Mouse (Mus musculus) testis, postnatal 14 days (tissue): ENCODE data around the gene Aip.

ENCODE experiments used
- DNase-seq: peaks from one replicate; pipeline ENCODE4 v3.0.0; 2021; ENCODE audit warnings: low spot score

Aip gene

DNA sequence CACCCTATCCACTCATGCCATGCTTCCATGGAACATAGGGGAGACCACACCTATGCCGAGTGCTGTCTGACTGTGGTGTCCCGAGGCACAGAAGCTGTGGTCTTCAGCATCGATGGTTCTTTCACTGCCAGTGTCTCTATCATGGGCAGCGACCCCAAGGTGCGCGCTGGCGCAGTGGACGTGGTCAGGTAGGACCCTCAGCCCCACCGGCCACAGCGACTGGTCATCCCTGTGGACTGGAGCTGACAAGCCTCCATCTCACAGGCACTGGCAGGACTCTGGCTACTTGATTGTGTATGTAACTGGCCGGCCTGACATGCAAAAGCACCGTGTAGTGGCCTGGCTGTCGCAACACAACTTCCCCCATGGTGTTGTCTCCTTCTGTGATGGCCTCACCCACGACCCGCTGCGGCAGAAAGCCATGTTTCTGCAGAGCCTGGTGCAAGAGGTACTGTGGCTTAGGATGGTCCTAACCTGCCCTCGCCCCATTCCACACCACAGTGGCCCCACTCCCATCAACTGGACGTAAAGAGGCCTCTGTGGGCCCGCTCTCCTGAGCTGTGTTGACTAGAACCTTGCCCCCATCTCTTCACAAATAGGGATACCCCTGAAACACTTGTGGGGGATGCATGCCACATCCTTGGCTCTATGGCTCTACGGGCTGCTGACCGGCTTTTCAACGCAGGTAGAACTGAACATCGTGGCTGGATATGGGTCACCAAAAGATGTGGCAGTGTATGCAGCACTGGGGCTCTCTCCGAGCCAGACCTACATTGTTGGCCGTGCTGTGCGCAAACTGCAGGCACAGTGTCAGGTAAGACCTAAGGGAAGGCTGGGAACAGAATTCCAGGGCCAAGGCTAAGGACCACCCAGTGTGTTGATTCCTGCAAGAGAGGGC is 13.3 kb downstream of the Aip start:
- no peak for DNase-seq

GRCm38 (mm10) chr19:4108535-4108934 is 17.1 kb downstream of the Aip start:
- DNase-seq, result no peak

DNA sequence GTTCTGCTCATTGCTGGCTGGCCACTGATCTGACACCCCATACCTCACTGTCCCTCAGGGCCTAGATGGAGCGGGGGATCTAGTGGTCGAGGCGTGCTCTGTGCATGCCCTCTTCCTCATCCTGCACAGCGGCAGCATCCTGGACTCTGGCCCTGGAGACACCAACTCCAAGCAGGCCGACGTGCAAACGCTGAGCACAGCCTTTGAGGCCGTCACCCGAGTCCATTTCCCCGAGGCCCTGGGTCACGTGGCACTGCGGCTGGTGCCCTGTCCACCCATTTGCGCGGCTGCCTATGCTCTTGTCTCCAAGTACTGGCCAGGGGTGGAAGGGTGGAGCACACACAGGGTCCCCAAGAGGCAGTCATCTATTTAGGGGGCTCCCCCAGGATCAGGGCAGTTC is 19.0 kb downstream of the Aip start:
- no peak for DNase-seq

- no peak for DNase-seq
Measured at GRCm38 (mm10) chr19:4104675-4105194, 20.9 kb downstream of the Aip start.

- no peak for DNase-seq
Measured at GRCm38 (mm10) chr19:4103792-4104191, 21.9 kb downstream of the Aip start.

- DNase-seq, result no peak
Measured at GRCm38 (mm10) chr19:4103294-4103693, 22.4 kb downstream of the Aip start.

DNA sequence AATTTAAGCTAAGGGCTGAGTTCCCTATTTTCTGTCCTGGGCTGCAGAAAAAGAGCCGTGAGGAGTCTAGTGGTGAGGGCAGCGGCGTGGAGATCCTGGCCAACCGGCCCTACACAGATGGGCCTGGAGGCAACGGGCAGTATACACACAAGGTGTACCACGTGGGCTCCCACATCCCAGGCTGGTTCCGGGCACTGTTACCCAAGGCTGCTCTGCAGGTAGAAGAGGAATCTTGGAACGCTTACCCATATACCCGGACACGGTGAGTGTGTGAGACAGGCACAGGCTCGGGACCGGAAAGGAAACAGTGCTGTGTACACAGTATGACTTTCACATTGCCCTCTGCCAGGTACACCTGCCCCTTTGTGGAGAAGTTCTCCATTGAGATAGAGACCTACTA is 23.0 kb downstream of the Aip start:
- DNase-seq, result no peak

DNA sequence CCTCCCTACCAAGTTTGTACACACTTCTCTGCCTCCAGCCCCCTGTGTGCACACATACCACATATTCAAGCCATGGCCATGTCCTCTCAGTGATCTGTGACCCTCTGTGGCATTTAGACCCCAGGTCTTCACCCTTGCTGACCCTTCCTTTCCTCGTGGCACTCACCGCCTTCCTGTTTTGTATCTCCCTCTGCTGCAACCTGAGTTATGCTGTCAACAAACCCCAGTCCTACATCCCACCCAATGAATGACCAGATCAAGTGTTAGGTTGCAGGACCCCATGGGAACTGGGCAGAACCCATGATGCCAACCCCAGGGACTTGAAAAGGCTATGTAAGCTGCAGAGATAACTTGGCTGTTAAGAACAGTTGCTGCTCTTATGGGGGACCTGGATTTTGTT is 23.6 kb downstream of the Aip start:
- no peak for DNase-seq

- no peak for DNase-seq
Measured at GRCm38 (mm10) chr19:4101466-4101865, 24.2 kb downstream of the Aip start.

- peak; percentile 62 for DNase-seq
Measured at GRCm38 (mm10) chr19:4100718-4101261, 24.9 kb downstream of the Aip start.

- peak; percentile 59 for DNase-seq
Measured at GRCm38 (mm10) chr19:4099837-4100717, 25.6 kb downstream of the Aip start, which contains the start of gene Pitpnm1. Pitpnm1 (plus strand) TSS chr19:4099998.

DNA sequence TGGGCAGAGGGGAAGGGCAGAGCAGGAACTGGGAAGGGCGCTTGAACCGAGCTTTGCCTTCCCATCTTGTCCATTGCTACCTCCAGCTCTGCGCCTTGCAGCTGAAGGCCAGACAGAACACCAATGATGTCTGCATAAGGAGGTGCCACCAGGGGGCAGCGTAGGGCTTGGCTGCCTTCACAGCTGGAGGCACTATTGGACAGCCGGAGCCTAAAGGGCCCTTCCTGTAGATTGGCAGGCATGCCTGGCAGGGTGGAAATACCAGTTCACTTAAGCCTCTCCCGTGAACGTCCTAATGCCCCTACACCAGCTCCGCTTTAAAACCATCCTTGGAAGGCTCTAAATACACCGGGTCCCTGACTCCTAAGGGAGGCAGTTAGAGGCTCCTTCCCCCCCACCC is 26.6 kb downstream of the Aip start:
- DNase-seq, result peak; percentile 83

DNA sequence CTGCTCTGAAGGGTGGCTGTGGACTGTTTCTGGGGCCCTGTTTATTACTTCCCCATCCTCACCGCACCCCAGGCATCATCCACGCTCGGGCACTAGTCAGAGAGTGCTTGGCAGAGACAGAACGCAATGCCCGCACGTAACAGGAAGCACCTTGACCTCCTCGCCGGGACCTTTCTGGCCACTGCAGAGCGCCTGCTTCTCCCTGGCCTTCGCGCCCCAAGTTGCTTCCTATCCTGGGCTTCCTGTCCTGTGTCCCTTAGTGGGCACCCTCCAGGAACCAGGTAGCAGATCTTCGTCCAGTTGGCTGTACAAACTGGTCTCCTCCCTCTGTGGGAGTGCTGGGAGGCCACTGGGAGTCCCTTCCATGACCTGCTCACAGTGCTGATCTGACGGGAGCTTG is 27.2 kb downstream of the Aip start:
- DNase-seq, result no peak

GRCm38 (mm10) chr19:4097441-4097825 is 28.2 kb downstream of the Aip start:
- DNase-seq, result peak; percentile 87

DNA sequence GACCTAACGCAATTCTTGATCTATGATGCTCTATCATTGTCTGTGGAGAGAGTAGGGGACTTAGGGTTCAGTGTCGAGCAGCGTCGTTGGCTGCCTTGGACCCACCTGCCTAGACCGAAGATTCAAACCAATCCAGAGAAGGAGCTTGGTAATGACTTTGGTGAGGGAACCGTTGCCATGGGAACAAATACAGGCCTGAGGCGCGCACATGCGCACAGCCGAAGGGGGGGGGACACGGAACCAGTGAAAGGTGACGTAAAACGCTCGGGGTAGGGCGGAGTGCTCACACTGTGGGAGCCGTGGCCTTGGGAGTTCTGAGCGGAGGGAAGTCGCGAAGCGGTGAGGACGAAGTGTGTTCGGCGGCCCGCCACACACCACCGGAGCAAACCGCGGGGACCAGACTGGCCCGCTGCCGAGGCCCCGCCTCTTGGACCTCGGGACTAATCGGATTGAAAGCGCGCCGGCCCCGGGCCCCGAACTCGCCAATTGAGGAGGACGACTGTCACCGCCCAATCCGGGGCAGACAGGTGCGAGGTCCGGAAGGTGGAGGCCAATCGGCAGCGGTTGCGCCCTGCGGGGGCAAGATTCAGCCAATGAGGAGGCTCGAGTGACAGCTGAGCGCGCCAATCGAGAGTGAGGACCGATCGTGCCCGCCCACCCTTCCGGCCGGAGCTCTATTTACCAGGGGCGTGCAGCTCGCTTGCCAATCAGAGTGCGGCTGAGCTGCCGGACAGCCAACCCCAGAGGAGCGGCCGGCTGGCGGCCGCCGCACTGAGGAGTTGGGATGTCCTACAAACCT is 28.8 kb downstream of the Aip start, which contains the start of gene Cdk2ap2:
Cdk2ap2 (plus strand) TSS at position 541 of the 799 bp plus-strand sequence.
- DNase-seq, result peak; percentile 99

DNA sequence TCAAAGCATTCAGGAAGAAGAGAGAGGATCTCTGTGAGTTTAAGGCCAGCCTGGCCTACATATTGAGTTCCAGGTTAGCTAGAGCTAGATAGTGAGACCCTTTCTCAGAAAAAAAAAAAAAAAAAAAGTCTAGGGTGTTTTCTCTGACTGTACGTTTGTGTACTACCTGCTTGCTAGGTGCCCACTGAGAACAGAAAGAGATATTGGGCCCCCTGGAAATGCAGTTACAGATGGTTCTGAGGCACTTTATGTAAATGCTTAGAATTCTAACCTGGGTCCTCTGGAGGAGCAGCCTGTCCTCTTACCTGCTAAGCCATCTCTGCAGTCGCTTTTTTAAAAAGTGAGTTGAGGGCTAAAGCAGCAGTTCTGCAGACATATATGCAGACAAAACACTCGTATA is 29.9 kb downstream of the Aip start:
- no peak for DNase-seq

DNA sequence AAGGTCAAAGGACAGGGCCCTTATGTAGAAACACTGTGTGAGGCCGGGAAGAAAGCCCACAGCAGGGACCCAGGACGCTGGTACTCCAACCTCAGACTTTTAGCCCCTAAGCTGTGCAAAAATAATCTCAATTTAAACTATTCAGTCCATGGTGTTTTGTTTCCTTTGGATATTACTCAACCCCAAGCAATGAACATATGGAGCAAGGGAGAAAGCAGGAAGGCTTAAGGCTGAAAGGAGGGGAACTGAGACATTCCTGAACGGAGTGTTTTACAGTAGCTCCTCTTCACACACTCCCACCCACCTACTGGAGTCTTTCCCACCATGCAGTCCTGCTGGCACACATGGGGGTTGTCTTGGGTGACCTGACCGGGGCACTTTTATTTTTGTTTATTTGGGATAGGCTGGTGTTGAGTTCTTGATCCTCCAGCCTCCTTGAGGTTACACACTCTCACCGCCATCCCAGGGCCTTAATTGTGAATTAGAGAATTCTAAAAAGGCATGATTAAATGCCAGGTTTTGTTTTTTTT is 30.8 kb downstream of the Aip start:
- DNase-seq, result no peak

GRCm38 (mm10) chr19:4094348-4094747 is 31.3 kb downstream of the Aip start:
- no peak for DNase-seq

DNA sequence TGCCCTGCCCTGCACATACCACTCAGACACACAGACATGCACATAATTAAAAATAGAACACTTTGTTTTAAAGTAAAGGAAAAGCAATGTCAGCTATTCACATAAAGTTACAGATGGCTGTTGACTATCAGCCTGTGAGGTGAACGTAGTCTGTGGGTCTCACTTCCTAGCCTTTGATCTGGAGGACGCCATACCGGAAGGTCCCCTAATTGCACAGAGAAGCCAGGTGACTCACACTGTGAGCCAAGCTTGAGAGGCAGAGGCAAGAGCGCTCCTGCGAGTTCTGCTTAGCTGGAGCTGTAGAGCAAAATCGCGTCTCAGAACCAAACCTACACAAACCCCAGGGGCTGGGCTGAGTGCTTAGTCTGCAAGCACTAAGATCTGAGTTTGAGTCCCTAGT is 31.9 kb downstream of the Aip start:
- DNase-seq, result no peak

DNA sequence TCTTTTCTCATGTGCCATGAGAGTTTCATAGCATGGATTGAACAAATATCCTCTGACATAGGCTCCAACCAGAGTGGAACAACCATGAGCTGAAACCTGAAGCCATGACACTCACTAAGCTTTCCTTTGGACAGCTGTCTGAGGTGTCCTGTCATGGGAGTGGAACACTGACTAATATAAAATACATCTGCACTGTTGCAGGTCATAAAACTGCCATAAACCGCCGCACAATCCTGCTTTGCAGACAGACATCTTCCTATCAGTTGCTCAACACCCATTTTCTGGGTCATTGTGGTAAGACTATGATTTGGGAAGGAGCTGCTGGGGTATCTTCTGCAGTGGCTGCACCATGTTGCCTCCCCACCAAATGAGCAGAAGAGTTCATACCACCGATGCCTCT is 32.9 kb downstream of the Aip start:
- DNase-seq, result no peak

- DNase-seq, result no peak
Measured at GRCm38 (mm10) chr19:4091383-4091782, 34.3 kb downstream of the Aip start.
